Mouse (Mus musculus): ENCODE data around the gene B4galt7. TPM values are rescaled to one million over a fixed set of nuclear protein-coding genes. Genes with fewer than 3 reads are reported as not detected.
"Not testable (repeated sequence)": the region's sequence is repeated elsewhere in the genome, so short reads cannot be mapped to it uniquely, and the experiment has no call there.

B4galt7 gene
- polyA plus RNA-seq, 1 experiment from 2014 or later, result 22.0 TPM

GRCm38 (mm10) chr13:55634639-55635127 lies 35.0 kb downstream of the B4galt7 start, which contains the start of gene Ddx46:
TSS of gene Ddx46 (plus strand) at chr13:55635027.
- Histone ChIP-seq H3K27me3 (ENCODE audit: control insufficient read depth, insufficient read depth, low read length) (no peaks in the 10 kb centered on the region), H3K9ac (ENCODE audit: low read length) (peak within 1 kb of the TSS; percentile 91), H3K36me3 (ENCODE audit: control insufficient read depth, insufficient read depth, low read length) (peaks cover 1% of the 10 kb centered on the region; the same call in 1 of the 2 replicates), H3K9me3 (ENCODE audit: control insufficient read depth, low read length) (no peaks in the 10 kb centered on the region), H3K4me3 (ENCODE audit: low read depth, low read length) (peak within 1 kb of the TSS; percentile 90), H3K4me2 (ENCODE audit: low read depth) (peak within 1 kb of the TSS; percentile 81), H3K4me1 (ENCODE audit: control insufficient read depth, insufficient read depth, low read length) (peaks cover 4% of the 10 kb centered on the region; the same call in 1 of the 2 replicates), H3K27ac (ENCODE audit: low read depth, low read length) (no peak within 1 kb of the TSS)
- peak; percentile 94 for DNase-seq (ENCODE audit: low spot score)
- peak; percentile 84 for ATAC-seq (ENCODE audit: insufficient read depth, low FRiP score, low TSS enrichment)
- WGBS, result 7% methylated on average over 30 of the region's 30 CpGs

- peak overlapping the region; percentile 91 for H3K9ac ChIP-seq (ENCODE audit: low read length)
- DNase-seq (ENCODE audit: low spot score), result no peak
- H3K4me1 ChIP-seq (ENCODE audit: control insufficient read depth, insufficient read depth, low read length), result peaks cover 4% of the 10 kb centered on the region; the same call in 1 of the 2 replicates
- peak overlapping the region; percentile 90 for H3K4me3 ChIP-seq (ENCODE audit: low read depth, low read length)
- peak overlapping the region; percentile 81 for H3K4me2 ChIP-seq (ENCODE audit: low read depth)
- under 1% methylated on average over 36 of the region's 40 CpGs for WGBS
- H3K27ac ChIP-seq (ENCODE audit: low read depth, low read length), result no peak overlapping the region
- 0 out of 2 replicates have a peak, but pooled peaks have one; percentile 13 for ATAC-seq (ENCODE audit: insufficient read depth, low FRiP score, low TSS enrichment)
- peaks cover 2% of the 10 kb centered on the region; the same call in 1 of the 2 replicates for H3K36me3 ChIP-seq (ENCODE audit: control insufficient read depth, insufficient read depth, low read length)
- H3K9me3 ChIP-seq (ENCODE audit: control insufficient read depth, low read length), result no peaks in the 10 kb centered on the region
- H3K27me3 ChIP-seq (ENCODE audit: control insufficient read depth, insufficient read depth, low read length), result no peaks in the 10 kb centered on the region
Measured at GRCm38 (mm10) chr13:55635146-55635571, 35.5 kb downstream of the B4galt7 start.

GRCm38 (mm10) chr13:55636185-55636983 lies 36.7 kb downstream of the B4galt7 start:
- H3K27me3 ChIP-seq (ENCODE audit: control insufficient read depth, insufficient read depth, low read length), result no peaks in the 10 kb centered on the region
- H3K4me3 ChIP-seq (ENCODE audit: low read depth, low read length), result no peak overlapping the region
- H3K4me2 ChIP-seq (ENCODE audit: low read depth), result peak overlapping the region; percentile 81; the same call in 1 of the 2 replicates
- H3K9me3 ChIP-seq (ENCODE audit: control insufficient read depth, low read length), result no peaks in the 10 kb centered on the region
- WGBS, result 89% methylated on average over 14 of the region's 14 CpGs
- peaks cover 2% of the 10 kb centered on the region; the same call in 1 of the 2 replicates for H3K36me3 ChIP-seq (ENCODE audit: control insufficient read depth, insufficient read depth, low read length)
- DNase-seq (ENCODE audit: low spot score) (no peak), ATAC-seq (ENCODE audit: insufficient read depth, low FRiP score, low TSS enrichment) (no peak)
- peaks cover 4% of the 10 kb centered on the region; the same call in 1 of the 2 replicates for H3K4me1 ChIP-seq (ENCODE audit: control insufficient read depth, insufficient read depth, low read length)
- H3K27ac ChIP-seq (ENCODE audit: low read depth, low read length), result no peak overlapping the region
- H3K9ac ChIP-seq (ENCODE audit: low read length), result no peak overlapping the region

- ATAC-seq (ENCODE audit: insufficient read depth, low FRiP score, low TSS enrichment); H3K36me3 ChIP-seq (ENCODE audit: control insufficient read depth, insufficient read depth, low read length); H3K9ac ChIP-seq (ENCODE audit: low read length); H3K27me3 ChIP-seq (ENCODE audit: control insufficient read depth, insufficient read depth, low read length); H3K4me1 ChIP-seq (ENCODE audit: control insufficient read depth, insufficient read depth, low read length); H3K4me3 ChIP-seq (ENCODE audit: low read depth, low read length); H3K4me2 ChIP-seq (ENCODE audit: low read depth); H3K27ac ChIP-seq (ENCODE audit: low read depth, low read length); H3K9me3 ChIP-seq (ENCODE audit: control insufficient read depth, low read length): not testable (repeated sequence)
- 67% methylated on average over 8 of the region's 8 CpGs for WGBS
- DNase-seq (ENCODE audit: low spot score), result peak; percentile 82
Measured at GRCm38 (mm10) chr13:55640480-55640879, 40.8 kb downstream of the B4galt7 start.

GRCm38 (mm10) chr13:55644525-55644924 lies 44.8 kb downstream of the B4galt7 start:
- Histone ChIP-seq H3K27me3 (ENCODE audit: control insufficient read depth, insufficient read depth, low read length) (no peaks in the 10 kb centered on the region), H3K4me3 (ENCODE audit: low read depth, low read length) (no peak overlapping the region), H3K9me3 (ENCODE audit: control insufficient read depth, low read length) (no peaks in the 10 kb centered on the region), H3K36me3 (ENCODE audit: control insufficient read depth, insufficient read depth, low read length) (peaks cover 16% of the 10 kb centered on the region), H3K9ac (ENCODE audit: low read length) (no peak overlapping the region), H3K4me2 (ENCODE audit: low read depth) (no peak overlapping the region), H3K27ac (ENCODE audit: low read depth, low read length) (no peak overlapping the region), H3K4me1 (ENCODE audit: control insufficient read depth, insufficient read depth, low read length) (no peaks in the 10 kb centered on the region)
- WGBS, result 95% methylated on average over 2 of the region's 2 CpGs
- ATAC-seq (ENCODE audit: insufficient read depth, low FRiP score, low TSS enrichment) (no peak), DNase-seq (ENCODE audit: low spot score) (peak; percentile 43)

GRCm38 (mm10) chr13:55650098-55650497 lies 50.4 kb downstream of the B4galt7 start:
- Histone ChIP-seq H3K4me1 (ENCODE audit: control insufficient read depth, insufficient read depth, low read length) (no peaks in the 10 kb centered on the region), H3K4me3 (ENCODE audit: low read depth, low read length) (no peak overlapping the region), H3K27me3 (ENCODE audit: control insufficient read depth, insufficient read depth, low read length) (no peaks in the 10 kb centered on the region), H3K9ac (ENCODE audit: low read length) (no peak overlapping the region), H3K4me2 (ENCODE audit: low read depth) (no peak overlapping the region), H3K27ac (ENCODE audit: low read depth, low read length) (no peak overlapping the region), H3K36me3 (ENCODE audit: control insufficient read depth, insufficient read depth, low read length) (peaks cover 37% of the 10 kb centered on the region), H3K9me3 (ENCODE audit: control insufficient read depth, low read length) (no peaks in the 10 kb centered on the region)
- DNase-seq (ENCODE audit: low spot score) (peak; percentile 20), ATAC-seq (ENCODE audit: insufficient read depth, low FRiP score, low TSS enrichment) (no peak)
- 92% methylated on average over 12 of the region's 12 CpGs for WGBS

- WGBS, result 94% methylated on average over 6 of the region's 6 CpGs
- no peaks in the 10 kb centered on the region for H3K27me3 ChIP-seq (ENCODE audit: control insufficient read depth, insufficient read depth, low read length)
- H3K4me1 ChIP-seq (ENCODE audit: control insufficient read depth, insufficient read depth, low read length), result no peaks in the 10 kb centered on the region
- H3K27ac ChIP-seq (ENCODE audit: low read depth, low read length), result no peak overlapping the region
- H3K4me3 ChIP-seq (ENCODE audit: low read depth, low read length), result no peak overlapping the region
- H3K36me3 ChIP-seq (ENCODE audit: control insufficient read depth, insufficient read depth, low read length), result peaks cover 34% of the 10 kb centered on the region
- H3K4me2 ChIP-seq (ENCODE audit: low read depth), result no peak overlapping the region
- DNase-seq (ENCODE audit: low spot score) (no peak), ATAC-seq (ENCODE audit: insufficient read depth, low FRiP score, low TSS enrichment) (no peak)
- H3K9me3 ChIP-seq (ENCODE audit: control insufficient read depth, low read length), result no peaks in the 10 kb centered on the region
- H3K9ac ChIP-seq (ENCODE audit: low read length), result no peak overlapping the region
Measured at GRCm38 (mm10) chr13:55650980-55651379, 51.3 kb downstream of the B4galt7 start.

Data from neural tube, embryonic 11.5 days (tissue).